Mouse (Mus musculus) kidney, adult 2 months (tissue): ENCODE results near the gene Clca3a1.

ENCODE experiments used
- CTCF ChIP-seq: fragments of 200-500 bp; conservative IDR thresholded peaks from 2 replicates; pipeline ENCODE4 v1.5.1; 2011; ENCODE audit warnings: low read depth, mild to moderate bottlenecking, control low read depth, low read length, moderate library complexity, mixed read lengths; ENCODE audit not compliant: insufficient read depth, insufficient read length
- POLR2A ChIP-seq: fragments of 200-500 bp; IDR thresholded peaks from one replicate; pipeline ENCODE4 v1.6.1; 2011; ENCODE audit warnings: low read depth, low read length, control low read depth

DNA sequence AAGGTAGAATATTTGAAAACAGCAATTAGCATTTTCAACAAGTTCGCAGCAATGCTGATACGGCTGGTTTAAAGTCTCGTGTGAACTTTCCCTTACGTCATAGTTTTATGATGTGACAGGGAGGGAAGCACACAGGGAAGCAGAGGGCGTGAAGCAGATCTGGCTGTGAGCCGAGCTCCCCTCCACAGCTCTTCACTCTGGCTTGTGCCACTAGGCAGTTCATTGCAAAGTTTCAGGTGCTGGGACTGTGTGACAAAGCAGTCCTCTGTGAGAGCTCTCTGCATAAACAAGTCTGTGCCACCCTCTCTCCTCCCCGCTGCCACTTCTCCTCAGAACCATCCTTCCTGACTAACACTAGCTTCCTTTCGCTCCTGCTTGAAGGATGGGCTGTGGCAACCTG, 72.5 kb downstream of the Clca3a1 start:
- TF ChIP-seq POLR2A (no peak), CTCF (no peak)
